Mouse (Mus musculus) right cerebral cortex, adult 18-20 months (tissue): ENCODE data around the gene Pign.
A peak's percentile ranks its signal among the peaks of the same experiment; 100 is the strongest.

Source experiments
- DNase-seq: peaks from one replicate; pipeline ENCODE4 v3.0.0; 2022; ENCODE audit warnings: mixed read lengths

Pign gene

DNA sequence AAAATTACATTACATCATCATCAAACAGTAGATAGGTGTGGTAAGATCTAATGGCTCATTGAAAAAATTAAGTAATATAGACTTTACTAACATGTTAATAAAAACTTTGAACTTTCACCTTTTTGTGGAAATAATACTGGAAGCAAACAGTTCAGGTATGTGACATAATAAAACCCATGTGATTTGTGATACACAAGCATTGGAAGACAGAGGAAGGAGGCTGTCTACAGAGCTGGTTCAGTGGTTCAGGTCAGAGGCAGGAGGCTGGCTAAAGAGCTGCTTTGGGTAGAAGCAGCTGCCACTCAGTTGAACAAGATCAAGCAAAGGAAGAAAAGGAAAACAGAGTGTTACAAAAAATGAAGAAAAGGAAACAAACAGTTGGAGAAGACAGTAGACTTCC lies 107.4 kb downstream of the Pign start:
- no peak for DNase-seq

DNA sequence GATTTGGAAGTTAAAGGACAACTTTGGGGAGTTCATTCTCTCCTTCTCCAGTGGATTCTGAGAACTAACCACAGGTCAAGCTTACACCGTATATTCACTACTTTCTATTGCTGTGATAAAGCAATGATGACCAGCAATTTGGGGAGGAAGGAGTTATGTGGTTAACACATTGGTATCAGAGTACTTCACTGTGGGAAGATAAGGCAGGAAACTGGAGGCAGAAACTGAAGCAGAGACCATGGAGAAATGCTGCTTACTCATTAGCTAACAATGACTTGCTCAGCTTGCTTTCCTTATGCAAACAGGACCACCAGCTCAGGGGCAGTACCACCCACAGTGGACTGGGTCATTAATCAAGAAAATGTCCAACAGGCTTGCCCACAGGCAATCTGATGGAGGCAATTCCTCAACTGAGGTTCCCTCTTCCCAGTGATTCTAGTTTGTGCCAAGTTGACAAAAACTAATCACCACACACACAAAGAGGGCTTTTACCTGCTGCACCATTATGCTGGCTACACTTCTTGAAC lies 108.2 kb downstream of the Pign start:
- no peak for DNase-seq

DNA sequence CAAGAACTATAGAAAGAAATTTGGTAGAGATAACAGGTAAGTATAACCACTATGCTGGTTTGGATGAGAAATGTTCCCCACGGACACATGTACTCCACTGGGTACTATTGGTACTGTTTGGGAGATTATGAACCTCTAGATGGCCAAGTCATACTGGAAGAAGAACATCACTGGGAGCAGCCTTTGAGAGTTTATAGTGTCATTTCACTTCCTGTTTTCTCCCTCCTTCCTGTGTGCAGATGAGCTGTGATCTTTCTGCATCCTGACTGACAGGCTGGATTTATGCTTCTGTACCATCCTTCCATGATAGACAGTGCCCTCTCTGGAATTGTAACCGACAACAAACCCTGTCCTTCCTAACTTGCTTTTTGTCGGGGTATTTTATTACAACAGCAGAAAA lies 110.3 kb downstream of the Pign start:
- no peak for DNase-seq

DNA sequence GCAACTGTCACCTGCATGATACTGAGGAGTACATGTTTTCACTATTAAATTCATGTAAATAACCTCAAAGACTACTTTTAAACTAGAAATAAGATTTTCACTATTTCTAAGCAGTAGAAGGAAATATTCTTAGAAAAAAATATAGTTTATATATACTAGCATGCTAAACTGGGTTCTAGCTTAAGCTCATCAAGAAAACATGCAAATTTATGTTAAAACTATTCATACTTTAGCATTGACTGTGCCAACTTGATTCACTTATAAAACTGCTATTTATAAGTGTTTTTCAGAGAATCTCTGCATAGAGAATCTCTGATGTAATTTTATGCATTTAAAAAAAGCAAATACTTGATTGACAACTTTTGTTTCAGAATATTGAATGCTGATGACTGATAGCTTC lies 113.3 kb downstream of the Pign start:
- DNase-seq, result no peak

DNA sequence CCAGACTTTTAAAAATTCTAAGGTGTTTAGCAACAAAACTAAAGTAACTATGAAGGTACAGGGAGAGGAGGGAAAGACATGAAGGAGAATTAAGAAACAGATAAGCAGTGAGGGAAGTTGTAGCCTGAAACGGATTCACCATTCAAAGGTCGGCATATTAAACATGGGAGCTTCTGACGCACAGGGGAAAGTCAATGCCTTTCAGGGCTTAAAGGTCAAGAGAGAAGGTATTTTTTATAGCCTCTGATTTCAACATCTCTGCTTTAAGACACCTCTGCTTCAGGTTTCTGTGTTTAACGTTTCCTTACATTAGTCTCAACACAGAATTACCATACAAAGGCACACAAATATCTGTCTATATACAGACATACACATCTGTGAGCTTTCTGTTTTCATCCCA lies 113.8 kb downstream of the Pign start:
- DNase-seq, result no peak

DNA sequence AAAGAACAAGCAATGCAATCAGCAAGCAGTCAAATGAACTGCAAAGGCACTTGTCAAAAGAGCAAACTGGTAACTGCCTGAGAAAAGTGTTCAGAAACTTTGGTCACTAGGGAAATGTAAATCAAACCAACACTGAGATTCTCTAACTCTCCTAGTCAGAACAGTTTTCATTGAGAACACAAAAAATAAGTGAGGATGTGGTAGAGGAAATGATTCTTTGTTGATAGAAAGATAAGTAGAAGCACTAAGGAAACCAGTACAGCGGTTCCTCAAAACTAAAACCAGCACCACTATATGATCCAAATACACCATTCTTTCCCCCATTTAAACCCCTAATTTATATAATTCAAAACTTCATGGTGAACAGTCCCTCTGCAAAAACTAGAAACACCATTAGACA lies 120.4 kb downstream of the Pign start:
- no peak for DNase-seq

DNA sequence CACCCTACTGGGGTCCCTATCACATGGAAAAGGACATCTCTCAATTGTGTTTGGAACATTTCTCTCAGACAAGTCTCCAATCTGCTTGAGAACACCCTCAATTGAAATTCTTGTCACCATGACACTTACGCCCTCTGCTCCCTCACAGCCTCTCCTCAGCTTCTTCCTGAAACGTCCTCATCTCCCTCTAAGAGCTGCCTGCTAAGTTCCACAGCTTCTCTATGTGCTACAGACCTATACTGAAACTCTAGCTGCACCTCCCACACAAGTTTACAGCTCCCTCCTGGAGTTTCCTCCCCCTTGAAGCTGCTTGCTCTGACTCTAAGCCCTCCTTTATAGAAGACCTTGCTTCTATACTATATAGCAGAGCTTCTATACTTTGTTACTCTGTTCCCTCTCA lies 139.7 kb downstream of the Pign start:
- DNase-seq, result peak; percentile 44

DNA sequence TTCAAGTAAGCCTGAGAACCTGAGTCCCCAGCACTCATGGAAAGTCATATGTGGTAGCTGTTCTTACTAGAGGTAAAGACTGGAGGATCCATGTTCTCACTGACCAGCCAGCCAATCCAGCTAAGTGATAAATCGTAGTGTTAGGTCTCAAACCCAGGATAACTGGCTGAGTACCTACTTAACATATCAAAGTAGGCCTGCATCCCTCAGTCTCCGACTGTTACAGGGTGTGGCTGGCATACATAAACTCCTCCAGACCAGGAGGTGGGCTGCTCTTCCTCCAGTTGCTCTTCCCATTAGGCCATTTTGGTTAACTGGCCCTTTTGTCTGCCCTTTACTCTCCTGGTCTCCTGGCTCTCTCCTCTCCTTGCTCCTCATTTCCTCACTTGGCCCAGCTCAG lies 141.2 kb downstream of the Pign start:
- no peak for DNase-seq

DNA sequence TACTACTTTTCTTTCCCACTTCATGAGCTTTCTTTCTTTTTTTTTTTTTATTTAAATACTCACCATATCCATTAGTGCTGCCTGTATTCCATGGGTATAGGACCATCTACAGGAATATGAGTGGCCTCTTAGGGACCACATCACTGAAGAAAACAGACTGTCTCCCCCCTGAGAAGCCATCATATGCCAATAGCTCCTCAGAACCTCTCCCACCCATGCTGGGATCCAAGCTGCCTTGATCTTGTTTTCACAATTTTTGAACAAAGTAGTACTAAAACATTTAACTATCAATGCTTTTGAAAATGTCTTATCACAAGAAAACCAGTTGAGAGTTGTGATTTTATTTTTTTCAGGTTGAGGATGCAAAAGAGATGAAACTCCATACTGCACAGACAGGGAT lies 145.4 kb downstream of the Pign start:
- no peak for DNase-seq

DNA sequence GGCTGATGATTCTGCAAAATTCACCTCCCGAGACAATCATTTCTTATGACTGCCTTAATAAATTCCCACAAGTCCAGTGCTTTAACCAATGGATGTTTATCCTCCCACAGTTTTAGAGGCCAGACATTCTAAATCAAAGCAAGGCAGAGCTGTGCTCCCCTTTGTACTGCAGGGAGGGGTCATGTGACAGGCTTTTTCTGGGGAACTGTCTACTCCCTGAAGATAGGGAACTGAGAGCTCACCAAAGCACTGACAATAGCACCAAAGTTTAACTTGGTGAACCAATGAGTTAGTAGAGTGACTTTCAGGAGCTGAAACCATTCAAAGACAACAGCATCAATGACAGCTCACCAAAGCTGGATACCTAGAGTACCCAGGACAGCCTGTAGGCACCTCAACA lies 156.4 kb downstream of the Pign start:
- DNase-seq, result no peak

DNA sequence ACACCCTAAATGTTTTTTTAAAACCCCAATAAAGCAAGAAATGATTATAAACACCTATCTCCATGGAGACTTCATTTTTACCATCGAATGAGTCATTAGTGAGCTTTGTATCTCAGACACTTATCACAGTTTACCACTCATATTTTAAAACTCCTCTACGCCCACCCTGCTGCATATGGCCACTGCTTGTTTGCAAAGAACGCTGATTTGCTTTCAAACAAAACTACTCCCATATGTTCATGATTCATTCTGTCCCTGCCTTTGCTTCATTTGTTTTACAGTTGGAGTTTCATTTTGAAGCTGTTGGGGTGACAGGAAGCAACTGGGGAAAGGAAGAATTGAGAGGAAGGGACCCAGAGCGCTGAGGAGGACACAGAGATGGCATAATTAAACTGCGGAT lies 170.9 kb downstream of the Pign start:
- DNase-seq, result peak; percentile 73

DNA sequence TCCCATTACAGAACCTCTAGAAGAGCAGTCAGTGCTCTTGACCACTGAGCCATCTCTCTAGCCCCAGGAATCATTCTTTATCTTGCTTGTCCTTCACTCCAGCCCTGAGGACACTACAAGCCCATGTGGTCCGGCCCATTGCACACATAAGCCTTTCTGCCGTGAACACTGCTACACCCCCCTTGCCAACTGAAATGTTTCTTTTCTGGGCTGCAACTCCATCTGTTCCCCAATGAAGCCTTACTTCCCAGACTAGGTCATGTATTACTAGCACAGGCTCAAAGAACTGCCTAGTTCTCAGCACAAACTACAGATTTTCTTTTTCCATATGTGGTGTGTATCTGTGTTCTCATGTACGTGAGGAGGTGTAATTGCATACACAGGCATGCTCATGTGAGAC lies 174.0 kb downstream of the Pign start:
- no peak for DNase-seq

DNA sequence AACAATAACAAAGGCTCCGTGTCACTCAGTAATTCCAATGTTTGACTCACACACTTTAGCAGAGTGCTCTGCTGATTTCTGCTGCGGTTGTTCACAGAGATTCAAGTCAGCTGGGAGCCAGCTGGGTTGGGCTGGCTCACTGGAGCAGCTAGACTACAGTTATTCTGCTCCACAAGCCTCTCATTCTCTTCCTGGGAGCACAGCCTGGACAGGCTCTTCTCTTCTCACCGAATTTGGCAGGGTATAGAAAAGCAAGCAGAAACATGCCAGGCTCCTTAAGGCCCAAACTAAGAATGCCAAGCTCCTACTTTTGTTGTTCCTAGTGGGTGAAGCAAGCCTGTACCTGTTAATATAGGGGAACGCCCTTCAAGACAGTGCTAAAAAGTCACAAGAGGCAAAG lies 176.4 kb downstream of the Pign start:
- no peak for DNase-seq
